Mouse (Mus musculus) CH12.LX (cell line): Measurements from ENCODE around the gene Wnt3a.

ENCODE experiments used
- POLR2A ChIP-seq: IDR thresholded peaks from 2 replicates; pipeline ENCODE4 v1.6.1; 2011; ENCODE audit warnings: low read depth, mild to moderate bottlenecking, improper control_type of control experiment, low read length
- UBTF ChIP-seq: IDR thresholded peaks from 2 replicates; pipeline ENCODE4 v1.6.1; 2012; ENCODE audit warnings: low read depth, mild to moderate bottlenecking, inconsistent platforms, low read length, improper control_type of control experiment, moderate library complexity

DNA sequence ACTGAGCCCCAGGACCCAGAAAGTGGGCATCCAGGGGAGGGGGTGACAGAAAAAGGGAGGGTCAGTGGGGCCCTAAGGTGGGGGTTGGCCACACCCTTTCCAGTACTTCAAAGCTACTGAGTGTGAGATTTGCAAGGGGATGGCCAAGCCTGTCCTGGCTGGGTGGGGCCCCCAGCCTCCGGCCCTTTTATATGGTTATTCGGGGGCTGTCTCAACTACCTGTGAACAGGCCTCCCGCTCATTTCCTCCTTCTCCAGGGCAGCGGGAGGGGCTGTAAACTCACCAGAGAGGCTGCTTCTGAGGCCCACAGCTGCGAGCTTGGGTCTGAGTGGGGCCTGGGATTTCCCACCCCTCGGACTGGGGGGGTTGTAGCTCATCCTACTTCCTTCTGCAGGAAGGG, 46.7 kb downstream of the Wnt3a start:
- TF ChIP-seq UBTF (no peak), POLR2A (no peak)
